Mouse (Mus musculus) stomach, postnatal 0 days (tissue): Measurements from ENCODE around the gene Mrps7. TPM values are rescaled to one million over a fixed set of nuclear protein-coding genes. Genes with fewer than 3 reads are reported as not detected.

Experiments used
- ATAC-seq: fragments of 200-750 bp; cut with Nextera tagmentation; 2 replicates; pipeline ENCODE4 v1.8.0; 2017; ENCODE audit not compliant: low FRiP score, low TSS enrichment
- DNase-seq: peaks from one replicate; pipeline ENCODE4 v3.0.0-alpha.2; 2016; ENCODE audit warnings: low spot score
- H3K27ac ChIP-seq: fragments of 300-500 bp; sonication (generic); replicated peaks from 2 replicates; pipeline ENCODE4 v1.5.1; 2014; ENCODE audit warnings: mild to moderate bottlenecking, control low read depth
- H3K27me3 ChIP-seq: fragments of 300-500 bp; sonication (generic); 2 replicates; pipeline ENCODE4 v1.6.1; 2014; ENCODE audit warnings: low read length; ENCODE audit not compliant: control insufficient read depth, insufficient read depth
- H3K36me3 ChIP-seq: fragments of 300-500 bp; sonication (generic); 2 replicates; pipeline ENCODE4 v1.6.1; 2014; ENCODE audit warnings: low read length, mixed read lengths; ENCODE audit not compliant: control insufficient read depth, insufficient read depth
- H3K4me1 ChIP-seq: fragments of 300-500 bp; sonication (generic); replicated peaks from 2 replicates; pipeline ENCODE4 v1.6.1; 2014; ENCODE audit warnings: antibody characterized with exemption; ENCODE audit not compliant: control insufficient read depth, insufficient read depth
- H3K4me2 ChIP-seq: fragments of 300-500 bp; sonication (generic); replicated peaks from 2 replicates; pipeline ENCODE4 v1.6.1; 2014; ENCODE audit warnings: low read depth, mild to moderate bottlenecking, control low read depth, moderate library complexity
- H3K4me3 ChIP-seq: fragments of 300-500 bp; sonication (generic); 2 replicates; pipeline ENCODE4 v1.5.1; 2014; ENCODE audit warnings: low read depth, low read length, control low read depth
- H3K9ac ChIP-seq: fragments of 300-500 bp; sonication (generic); 2 replicates; pipeline ENCODE4 v1.6.1; 2014; ENCODE audit warnings: mild to moderate bottlenecking, low read length, control low read depth, mixed read lengths
- H3K9me3 ChIP-seq: fragments of 300-500 bp; sonication (generic); 2 replicates; pipeline ENCODE4 v1.6.1; 2016; ENCODE audit warnings: low read length; ENCODE audit not compliant: control insufficient read depth
- CTCF ChIP-seq: IDR thresholded peaks from 2 replicates; pipeline ENCODE4 v1.5.1; 2016; ENCODE audit warnings: antibody characterized with exemption, low read depth, mild to moderate bottlenecking, moderate library complexity
- EP300 ChIP-seq: optimal IDR thresholded peaks from 2 replicates; pipeline ENCODE3; 2016; ENCODE audit warnings: antibody characterized with exemption
- WGBS: fragments of 180-500 bp; shearing (Covaris S2); extraction: QIAGEN DNeasy Blood & Tissue Kit; methylation state at CpG from one replicate; pipeline ENCODE4 v1.1.7; 2014; 5-methylcytosine and 5-hydroxymethylcytosine counted together
- polyA plus RNA-seq: library from polyadenylated mRNA; unstranded; fragments of >200 nt; fragmentation: Nextera tagmentation; extraction: Ambion mirVana; gene quantifications from 2 replicates; pipeline ENCODE4 v1.2.1, GENCODE M21; 2015

Mrps7 gene
- polyA plus RNA-seq, 1 experiment from 2014 or later, result 58.4 TPM

DNA sequence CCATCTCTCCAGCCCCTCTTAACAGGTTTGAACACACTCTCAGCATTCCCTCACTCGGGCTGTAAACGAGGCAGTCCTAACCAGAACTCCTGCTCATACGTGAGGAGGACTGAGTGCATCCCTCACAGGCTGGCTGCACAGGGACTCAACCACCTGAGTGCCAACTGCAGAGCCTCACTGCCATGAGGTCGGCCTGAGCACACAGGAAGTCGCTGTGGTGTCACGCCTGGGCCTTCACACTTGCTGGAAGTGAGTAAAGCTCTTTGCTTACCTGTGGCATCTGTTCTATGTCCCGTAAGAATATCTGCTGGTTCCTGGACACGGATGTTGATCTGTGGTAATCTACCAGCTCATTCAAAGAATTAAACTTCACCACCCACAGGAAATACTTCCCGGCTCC, 42.7 kb downstream of the Mrps7 start:
- TF ChIP-seq CTCF (no peak), EP300 (no peak)
- no peak overlapping the region for H3K4me3 ChIP-seq
- H3K4me2 ChIP-seq, result no peak overlapping the region
- no peaks in the 10 kb centered on the region for H3K27me3 ChIP-seq
- no peaks in the 10 kb centered on the region for H3K9me3 ChIP-seq
- WGBS, result 86% methylated on average over 9 of the region's 9 CpGs
- no peak overlapping the region for H3K9ac ChIP-seq
- no peak overlapping the region for H3K27ac ChIP-seq
- H3K36me3 ChIP-seq, result peaks cover 6% of the 10 kb centered on the region; the same call in 1 of the 2 replicates
- ATAC-seq, result no peak
- H3K4me1 ChIP-seq, result no peaks in the 10 kb centered on the region
- DNase-seq, result no peak

GRCm38 (mm10) chr11:115647459-115647858, 43.7 kb downstream of the Mrps7 start:
- Histone ChIP-seq H3K4me2 (no peak overlapping the region), H3K36me3 (peaks cover 6% of the 10 kb centered on the region; the same call in 1 of the 2 replicates), H3K27ac (no peak overlapping the region), H3K4me1 (no peaks in the 10 kb centered on the region), H3K9me3 (no peaks in the 10 kb centered on the region), H3K27me3 (no peaks in the 10 kb centered on the region), H3K4me3 (no peak overlapping the region), H3K9ac (no peak overlapping the region)
- DNase-seq (peak; percentile 66), ATAC-seq (no peak)
- WGBS, result 25% methylated on average over 6 of the region's 6 CpGs
- TF ChIP-seq CTCF, result peak; percentile 89
- TF ChIP-seq EP300, result no peak

GRCm38 (mm10) chr11:115649706-115650105, 46.0 kb downstream of the Mrps7 start:
- no peak overlapping the region for H3K4me3 ChIP-seq
- TF ChIP-seq CTCF (no peak), EP300 (no peak)
- no peak overlapping the region for H3K4me2 ChIP-seq
- no peaks in the 10 kb centered on the region for H3K27me3 ChIP-seq
- 0 out of 2 replicates have a peak, but pooled peaks cover 2% of the 10 kb centered on the region for H3K4me1 ChIP-seq
- H3K27ac ChIP-seq, result no peak overlapping the region
- ATAC-seq (no peak), DNase-seq (no peak)
- WGBS, result 60% methylated on average over 10 of the region's 10 CpGs
- no peaks in the 10 kb centered on the region for H3K9me3 ChIP-seq
- H3K36me3 ChIP-seq, result peaks cover 11% of the 10 kb centered on the region
- H3K9ac ChIP-seq, result no peak overlapping the region

GRCm38 (mm10) chr11:115651680-115652079, 48.0 kb downstream of the Mrps7 start:
- DNase-seq (no peak), ATAC-seq (no peak)
- peaks cover 9% of the 10 kb centered on the region for H3K36me3 ChIP-seq
- 0 out of 2 replicates have a peak, but pooled peaks cover 2% of the 10 kb centered on the region for H3K4me1 ChIP-seq
- TF ChIP-seq CTCF (no peak), EP300 (no peak)
- no peaks in the 10 kb centered on the region for H3K9me3 ChIP-seq
- no peak overlapping the region for H3K4me3 ChIP-seq
- H3K27ac ChIP-seq, result no peak overlapping the region
- H3K27me3 ChIP-seq, result no peaks in the 10 kb centered on the region
- WGBS, result 83% methylated on average over 3 of the region's 3 CpGs
- no peak overlapping the region for H3K9ac ChIP-seq
- H3K4me2 ChIP-seq, result no peak overlapping the region

DNA sequence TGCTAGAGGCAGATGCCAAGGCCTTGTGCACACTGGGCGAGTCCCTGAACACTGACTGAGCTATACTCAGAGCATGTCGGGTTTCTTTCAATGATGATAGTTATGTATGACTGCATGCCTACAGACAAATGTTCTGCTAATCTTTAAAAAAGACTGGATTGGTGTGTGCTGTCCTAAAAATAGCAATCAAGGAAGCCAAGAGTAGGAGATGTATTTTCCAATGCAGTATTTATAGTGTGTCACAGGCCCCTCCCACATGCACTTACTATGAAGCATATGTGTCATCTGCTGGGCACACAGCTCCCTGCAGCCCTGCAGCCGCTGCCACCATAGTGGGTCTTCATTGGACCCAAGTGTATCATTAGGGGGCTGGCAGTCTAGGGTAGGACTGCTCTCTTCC, 49.5 kb downstream of the Mrps7 start:
- H3K27ac ChIP-seq, result no peak overlapping the region
- 67% methylated on average over 3 of the region's 3 CpGs for WGBS
- H3K27me3 ChIP-seq, result no peaks in the 10 kb centered on the region
- ATAC-seq (no peak), DNase-seq (no peak)
- no peak for TF ChIP-seq CTCF
- no peak for TF ChIP-seq EP300
- H3K9me3 ChIP-seq, result no peaks in the 10 kb centered on the region
- H3K36me3 ChIP-seq, result peaks cover 5% of the 10 kb centered on the region
- no peak overlapping the region for H3K4me3 ChIP-seq
- no peak overlapping the region for H3K9ac ChIP-seq
- no peak overlapping the region for H3K4me2 ChIP-seq
- H3K4me1 ChIP-seq, result 0 out of 2 replicates have a peak, but pooled peaks cover 2% of the 10 kb centered on the region

DNA sequence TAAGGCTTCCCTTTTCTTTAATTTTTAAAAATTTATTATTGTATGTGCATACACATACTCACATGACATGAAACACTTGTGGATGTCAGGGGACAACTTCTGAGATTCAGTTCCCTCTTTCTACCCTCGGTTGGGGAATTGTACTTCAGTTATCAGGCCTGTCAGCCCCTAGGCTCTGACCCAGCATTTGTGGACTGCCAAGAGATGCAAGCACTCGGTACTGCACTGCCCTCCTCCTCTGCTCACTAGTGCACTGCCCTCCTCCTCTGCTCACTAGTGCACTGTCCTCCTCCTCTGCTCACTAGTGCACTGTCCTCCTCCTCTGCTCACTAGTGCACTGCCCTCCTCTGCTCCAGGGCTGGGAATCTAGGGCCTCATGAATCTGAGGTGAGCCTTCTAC, 50.4 kb downstream of the Mrps7 start:
- Histone ChIP-seq H3K36me3 (peaks cover 5% of the 10 kb centered on the region), H3K9ac (no peak overlapping the region), H3K4me3 (no peak overlapping the region), H3K4me1 (0 out of 2 replicates have a peak, but pooled peaks cover 2% of the 10 kb centered on the region), H3K27ac (no peak overlapping the region), H3K27me3 (no peaks in the 10 kb centered on the region), H3K4me2 (no peak overlapping the region), H3K9me3 (no peaks in the 10 kb centered on the region)
- WGBS, result 58% methylated on average over 2 of the region's 2 CpGs
- TF ChIP-seq EP300 (no peak), CTCF (no peak)
- no peak for ATAC-seq
- DNase-seq, result no peak

Other genes starting within 250 kb of the Mrps7 start
- 37.5 and 42.7 TPM in 2 replicates for gene Hid1, start 236.2 kb upstream of the Mrps7 start, polyA plus RNA-seq
- 3.9 and 4.1 TPM in 2 replicates for gene Cdr2l, start 222.0 kb upstream of the Mrps7 start, polyA plus RNA-seq
- gene Mrpl58, start 200.2 kb upstream of the Mrps7 start, polyA plus RNA-seq, result 138 and 144 TPM in 2 replicates
- 883 and 916 TPM in 2 replicates for gene Atp5h, start 184.0 kb upstream of the Mrps7 start, polyA plus RNA-seq
- 11.6 and 13.0 TPM in 2 replicates for gene Kctd2, start 183.8 kb upstream of the Mrps7 start, polyA plus RNA-seq
- 0.10 and 0.13 TPM in 2 replicates for gene Trim80, start 163.4 kb upstream of the Mrps7 start, polyA plus RNA-seq
- 14.4 and 17.3 TPM in 2 replicates for gene Slc16a5, start 141.5 kb upstream of the Mrps7 start, polyA plus RNA-seq
- 6.3 and 6.5 TPM in 2 replicates for gene Armc7, start 128.3 kb upstream of the Mrps7 start, polyA plus RNA-seq
- 145 and 152 TPM in 2 replicates for gene Nt5c, start 112.1 kb upstream of the Mrps7 start, polyA plus RNA-seq
- 356 and 371 TPM in 2 replicates for gene Jpt1, start 89.5 kb upstream of the Mrps7 start, polyA plus RNA-seq
- 533 and 539 TPM in 2 replicates for gene Sumo2, start 67.6 kb upstream of the Mrps7 start, polyA plus RNA-seq
- gene Nup85, start 39.5 kb upstream of the Mrps7 start, polyA plus RNA-seq, result 44.6 and 47.2 TPM in 2 replicates
- 5.2 TPM in 2 replicates for gene Gga3, start 126 bp downstream of the Mrps7 start, polyA plus RNA-seq
- 48.9 and 52.3 TPM in 2 replicates for gene Mif4gd, start 9.0 kb downstream of the Mrps7 start, polyA plus RNA-seq
- 12.5 and 14.0 TPM in 2 replicates for gene Slc25a19, start 24.4 kb downstream of the Mrps7 start, polyA plus RNA-seq
- 54.2 and 58.8 TPM in 2 replicates for gene Grb2, start 104.7 kb downstream of the Mrps7 start, polyA plus RNA-seq
- gene Tmem94, start 161.5 kb downstream of the Mrps7 start, polyA plus RNA-seq, result 8.2 and 10.0 TPM in 2 replicates
- gene Caskin2, start 209.7 kb downstream of the Mrps7 start, polyA plus RNA-seq, result 6.6 and 8.6 TPM in 2 replicates
- 18.8 and 20.1 TPM in 2 replicates for gene Tsen54, start 210.8 kb downstream of the Mrps7 start, polyA plus RNA-seq
- 58.4 and 63.5 TPM in 2 replicates for gene Llgl2, start 220.1 kb downstream of the Mrps7 start, polyA plus RNA-seq